Mouse (Mus musculus): ENCODE data around the gene Tgfbr3. TPM values are rescaled to one million over a fixed set of nuclear protein-coding genes. Genes with fewer than 3 reads are reported as not detected.

Gene Tgfbr3
- polyA plus RNA-seq, 1 experiment from 2014 or later = 12.4 TPM

GRCm38 (mm10) chr5:107242993-107243392 lies 46.4 kb downstream of the Tgfbr3 start:
- Histone ChIP-seq H3K27ac (replicated peaks; ENCODE audit: low read depth, low read length) (no peak overlapping the region), H3K9ac (ENCODE audit: low read length) (no peak overlapping the region), H3K27me3 (ENCODE audit: control insufficient read depth, insufficient read depth, low read length) (no peaks in the 10 kb centered on the region), H3K4me2 (ENCODE audit: low read depth, severe bottlenecking) (no peak overlapping the region), H3K36me3 (ENCODE audit: control insufficient read depth, insufficient read depth, low read length) (no peaks in the 10 kb centered on the region), H3K9me3 (ENCODE audit: control insufficient read depth, low read length) (no peaks in the 10 kb centered on the region), H3K4me1 (ENCODE audit: control insufficient read depth, insufficient read depth, low read length) (peaks cover 4% of the 10 kb centered on the region; the same call in 1 of the 2 replicates), H3K4me3 (ENCODE audit: low read depth, low read length) (no peak overlapping the region)
- ATAC-seq (ENCODE audit: insufficient number of reproducible peaks, low FRiP score, low TSS enrichment, low read depth) = no peak
- 71% methylated on average over 4 of the region's 4 CpGs for WGBS
- no peak for DNase-seq (ENCODE audit: low spot score)

- H3K4me2 ChIP-seq (ENCODE audit: low read depth, severe bottlenecking) = no peak overlapping the region
- H3K27ac ChIP-seq (replicated peaks; ENCODE audit: low read depth, low read length) = no peak overlapping the region
- DNase-seq (ENCODE audit: low spot score) = no peak
- no peak overlapping the region for H3K9ac ChIP-seq (ENCODE audit: low read length)
- no peak; the same call in 1 of the 2 replicates for ATAC-seq (ENCODE audit: insufficient number of reproducible peaks, low FRiP score, low TSS enrichment, low read depth)
- H3K27me3 ChIP-seq (ENCODE audit: control insufficient read depth, insufficient read depth, low read length) = no peaks in the 10 kb centered on the region
- H3K4me3 ChIP-seq (ENCODE audit: low read depth, low read length) = no peak overlapping the region
- no peaks in the 10 kb centered on the region for H3K9me3 ChIP-seq (ENCODE audit: control insufficient read depth, low read length)
- no peaks in the 10 kb centered on the region for H3K36me3 ChIP-seq (ENCODE audit: control insufficient read depth, insufficient read depth, low read length)
- H3K4me1 ChIP-seq (ENCODE audit: control insufficient read depth, insufficient read depth, low read length) = peaks cover 10% of the 10 kb centered on the region
- WGBS = 9% methylated on average over 1 of the region's 1 CpGs
Observed at GRCm38 (mm10) chr5:107240276-107240675, 49.2 kb downstream of the Tgfbr3 start.

GRCm38 (mm10) chr5:107237971-107238426 lies 51.4 kb downstream of the Tgfbr3 start:
- no peak overlapping the region for H3K4me3 ChIP-seq (ENCODE audit: low read depth, low read length)
- H3K27me3 ChIP-seq (ENCODE audit: control insufficient read depth, insufficient read depth, low read length) = no peaks in the 10 kb centered on the region
- no peaks in the 10 kb centered on the region for H3K36me3 ChIP-seq (ENCODE audit: control insufficient read depth, insufficient read depth, low read length)
- H3K9me3 ChIP-seq (ENCODE audit: control insufficient read depth, low read length) = no peaks in the 10 kb centered on the region
- DNase-seq (ENCODE audit: low spot score) = no peak
- no peak overlapping the region for H3K27ac ChIP-seq (replicated peaks; ENCODE audit: low read depth, low read length)
- 69% methylated on average over 7 of the region's 7 CpGs for WGBS
- peaks cover 16% of the 10 kb centered on the region for H3K4me1 ChIP-seq (ENCODE audit: control insufficient read depth, insufficient read depth, low read length)
- H3K4me2 ChIP-seq (ENCODE audit: low read depth, severe bottlenecking) = no peak overlapping the region
- no peak overlapping the region for H3K9ac ChIP-seq (ENCODE audit: low read length)
- ATAC-seq (ENCODE audit: insufficient number of reproducible peaks, low FRiP score, low TSS enrichment, low read depth) = no peak

GRCm38 (mm10) chr5:107236975-107237374 lies 52.5 kb downstream of the Tgfbr3 start:
- DNase-seq (ENCODE audit: low spot score) (no peak), ATAC-seq (ENCODE audit: insufficient number of reproducible peaks, low FRiP score, low TSS enrichment, low read depth) (no peak)
- Histone ChIP-seq H3K9ac (ENCODE audit: low read length) (no peak overlapping the region), H3K4me1 (ENCODE audit: control insufficient read depth, insufficient read depth, low read length) (peaks cover 16% of the 10 kb centered on the region), H3K36me3 (ENCODE audit: control insufficient read depth, insufficient read depth, low read length) (no peaks in the 10 kb centered on the region), H3K27me3 (ENCODE audit: control insufficient read depth, insufficient read depth, low read length) (no peaks in the 10 kb centered on the region), H3K9me3 (ENCODE audit: control insufficient read depth, low read length) (no peaks in the 10 kb centered on the region), H3K4me3 (ENCODE audit: low read depth, low read length) (no peak overlapping the region), H3K27ac (replicated peaks; ENCODE audit: low read depth, low read length) (no peak overlapping the region), H3K4me2 (ENCODE audit: low read depth, severe bottlenecking) (no peak overlapping the region)
- 78% methylated on average over 6 of the region's 6 CpGs for WGBS

GRCm38 (mm10) chr5:107236039-107236438 lies 53.4 kb downstream of the Tgfbr3 start:
- H3K4me1 ChIP-seq (ENCODE audit: control insufficient read depth, insufficient read depth, low read length) = peaks cover 16% of the 10 kb centered on the region
- DNase-seq (ENCODE audit: low spot score) = no peak
- 82% methylated on average over 5 of the region's 5 CpGs for WGBS

GRCm38 (mm10) chr5:107233366-107234354 lies 55.8 kb downstream of the Tgfbr3 start:
- peaks cover 16% of the 10 kb centered on the region for H3K4me1 ChIP-seq (ENCODE audit: control insufficient read depth, insufficient read depth, low read length)
- no peak overlapping the region for H3K4me2 ChIP-seq (ENCODE audit: low read depth, severe bottlenecking)

More at GRCm38 (mm10) chr5:107236039-107236438, 53.4 kb downstream of the Tgfbr3 start:
- Histone ChIP-seq H3K4me3 (ENCODE audit: low read depth, low read length) (no peak overlapping the region), H3K4me2 (ENCODE audit: low read depth, severe bottlenecking) (no peak overlapping the region), H3K9me3 (ENCODE audit: control insufficient read depth, low read length) (no peaks in the 10 kb centered on the region), H3K27ac (replicated peaks; ENCODE audit: low read depth, low read length) (no peak overlapping the region), H3K9ac (ENCODE audit: low read length) (no peak overlapping the region), H3K36me3 (ENCODE audit: control insufficient read depth, insufficient read depth, low read length) (no peaks in the 10 kb centered on the region), H3K27me3 (ENCODE audit: control insufficient read depth, insufficient read depth, low read length) (no peaks in the 10 kb centered on the region)
- ATAC-seq (ENCODE audit: insufficient number of reproducible peaks, low FRiP score, low TSS enrichment, low read depth) = no peak

GRCm38 (mm10) chr5:107230189-107230588 lies 59.2 kb downstream of the Tgfbr3 start:
- no peak for DNase-seq (ENCODE audit: low spot score)
- Histone ChIP-seq H3K4me3 (ENCODE audit: low read depth, low read length) (no peak overlapping the region), H3K27me3 (ENCODE audit: control insufficient read depth, insufficient read depth, low read length) (no peaks in the 10 kb centered on the region), H3K9ac (ENCODE audit: low read length) (no peak overlapping the region), H3K4me2 (ENCODE audit: low read depth, severe bottlenecking) (no peak overlapping the region), H3K36me3 (ENCODE audit: control insufficient read depth, insufficient read depth, low read length) (no peaks in the 10 kb centered on the region), H3K27ac (replicated peaks; ENCODE audit: low read depth, low read length) (no peak overlapping the region), H3K9me3 (ENCODE audit: control insufficient read depth, low read length) (no peaks in the 10 kb centered on the region), H3K4me1 (ENCODE audit: control insufficient read depth, insufficient read depth, low read length) (peaks cover 8% of the 10 kb centered on the region)
- ATAC-seq (ENCODE audit: insufficient number of reproducible peaks, low FRiP score, low TSS enrichment, low read depth) = no peak
- WGBS = 72% methylated on average over 6 of the region's 6 CpGs

More at GRCm38 (mm10) chr5:107233366-107234354, 55.8 kb downstream of the Tgfbr3 start:
- 62% methylated on average over 14 of the region's 14 CpGs for WGBS
- H3K4me3 ChIP-seq (ENCODE audit: low read depth, low read length) = no peak overlapping the region
- no peak overlapping the region for H3K27ac ChIP-seq (replicated peaks; ENCODE audit: low read depth, low read length)
- H3K27me3 ChIP-seq (ENCODE audit: control insufficient read depth, insufficient read depth, low read length) = no peaks in the 10 kb centered on the region
- H3K9ac ChIP-seq (ENCODE audit: low read length) = no peak overlapping the region
- H3K36me3 ChIP-seq (ENCODE audit: control insufficient read depth, insufficient read depth, low read length) = no peaks in the 10 kb centered on the region
- H3K9me3 ChIP-seq (ENCODE audit: control insufficient read depth, low read length) = no peaks in the 10 kb centered on the region
- no peak for DNase-seq (ENCODE audit: low spot score)
- ATAC-seq (ENCODE audit: insufficient number of reproducible peaks, low FRiP score, low TSS enrichment, low read depth) = no peak

- Histone ChIP-seq H3K27me3 (ENCODE audit: control insufficient read depth, insufficient read depth, low read length) (no peaks in the 10 kb centered on the region), H3K9ac (ENCODE audit: low read length) (no peak overlapping the region), H3K4me2 (ENCODE audit: low read depth, severe bottlenecking) (no peak overlapping the region), H3K27ac (replicated peaks; ENCODE audit: low read depth, low read length) (no peak overlapping the region), H3K36me3 (ENCODE audit: control insufficient read depth, insufficient read depth, low read length) (no peaks in the 10 kb centered on the region), H3K4me1 (ENCODE audit: control insufficient read depth, insufficient read depth, low read length) (peaks cover 5% of the 10 kb centered on the region; the same call in 1 of the 2 replicates), H3K4me3 (ENCODE audit: low read depth, low read length) (no peak overlapping the region), H3K9me3 (ENCODE audit: control insufficient read depth, low read length) (no peaks in the 10 kb centered on the region)
- no peak for DNase-seq (ENCODE audit: low spot score)
- no peak for ATAC-seq (ENCODE audit: insufficient number of reproducible peaks, low FRiP score, low TSS enrichment, low read depth)
- 84% methylated on average over 9 of the region's 9 CpGs for WGBS
Observed at GRCm38 (mm10) chr5:107229037-107229436, 60.4 kb downstream of the Tgfbr3 start.
